Mouse (Mus musculus) E14TG2a.4 (cell line): ENCODE measurements at regions not wholly inside any gene's neighbourhood (a gene's known extent, or its start where the extent isn't known, plus 50 kb on each side); places are given as distances from the start of the nearest gene placed in this dataset.

ENCODE experiments used
- CTCF ChIP-seq: conservative IDR thresholded peaks from 2 replicates; pipeline ENCODE4 v1.5.1; 2014; ENCODE audit warnings: low read length
- NANOG ChIP-seq: IDR thresholded peaks from 2 replicates; pipeline ENCODE4 v1.6.1; 2014; ENCODE audit warnings: borderline replicate concordance, low read length, mixed read lengths
- POU5F1 ChIP-seq: IDR thresholded peaks from 2 replicates; pipeline ENCODE4 v1.6.1; 2014; ENCODE audit warnings: low read length, borderline replicate concordance

DNA sequence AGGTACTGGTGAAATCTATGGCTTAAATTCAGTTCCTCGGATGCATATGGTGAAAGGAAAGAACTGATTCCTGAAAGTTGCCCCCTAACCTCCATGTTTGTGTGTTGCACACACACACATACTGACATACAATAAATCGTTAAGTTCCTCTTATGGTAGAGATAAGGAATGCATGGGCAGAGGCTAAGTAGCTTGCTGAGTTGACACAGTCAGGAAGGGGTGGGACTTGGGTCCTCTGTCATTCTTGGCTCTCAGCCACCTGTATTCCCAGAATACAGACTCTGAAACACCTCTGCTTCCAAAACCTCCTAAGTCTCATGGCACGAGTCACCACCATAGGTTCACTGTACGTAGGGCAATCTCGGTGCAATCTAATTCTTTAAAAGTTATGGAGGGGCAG is 70.0 kb upstream of the Tgfbr2 start:
- TF ChIP-seq POU5F1 (no peak), CTCF (no peak), NANOG (no peak)
